Mouse (Mus musculus) yolk sac, embryonic 10.5 days (tissue): ENCODE results near the gene Prkca.
A peak's percentile ranks its signal among the peaks of the same experiment; 100 is the strongest.

Experiments
- DNase-seq: peaks from one replicate; pipeline ENCODE4 v3.0.0-alpha.2; 2017; ENCODE audit warnings: low spot score

Gene Prkca

GRCm38 (mm10) chr11:108297956-108298355 lies 45.8 kb downstream of the Prkca start:
- DNase-seq, result no peak

GRCm38 (mm10) chr11:108295373-108295772 lies 48.4 kb downstream of the Prkca start:
- DNase-seq, result no peak

- DNase-seq, result no peak
Observed at GRCm38 (mm10) chr11:108294305-108294813, 49.4 kb downstream of the Prkca start.

- DNase-seq, result no peak
Observed at GRCm38 (mm10) chr11:108293843-108294242, 49.9 kb downstream of the Prkca start.

- DNase-seq, result no peak
Observed at GRCm38 (mm10) chr11:108289192-108289591, 54.5 kb downstream of the Prkca start.

- DNase-seq, result no peak
Observed at GRCm38 (mm10) chr11:108287321-108287720, 56.4 kb downstream of the Prkca start.

- DNase-seq, result no peak
Observed at GRCm38 (mm10) chr11:108285046-108285445, 58.7 kb downstream of the Prkca start.

GRCm38 (mm10) chr11:108282850-108283459 lies 60.8 kb downstream of the Prkca start:
- DNase-seq, result no peak

GRCm38 (mm10) chr11:108279748-108280373 lies 63.9 kb downstream of the Prkca start:
- DNase-seq, result no peak

- DNase-seq, result no peak
Observed at GRCm38 (mm10) chr11:108277096-108277495, 66.6 kb downstream of the Prkca start.

- DNase-seq, result no peak
Observed at GRCm38 (mm10) chr11:108276148-108276547, 67.6 kb downstream of the Prkca start.

GRCm38 (mm10) chr11:108274046-108274445 lies 69.7 kb downstream of the Prkca start:
- no peak for DNase-seq

GRCm38 (mm10) chr11:108273415-108273965 lies 70.2 kb downstream of the Prkca start:
- no peak for DNase-seq

- DNase-seq, result no peak
Observed at GRCm38 (mm10) chr11:108272601-108273414, 70.9 kb downstream of the Prkca start.

- no peak for DNase-seq
Observed at GRCm38 (mm10) chr11:108271305-108271704, 72.4 kb downstream of the Prkca start.

- DNase-seq, result no peak
Observed at GRCm38 (mm10) chr11:108269516-108269915, 74.2 kb downstream of the Prkca start.

- no peak for DNase-seq
Observed at GRCm38 (mm10) chr11:108268421-108269322, 75.1 kb downstream of the Prkca start.

- no peak for DNase-seq
Observed at GRCm38 (mm10) chr11:108267825-108268224, 75.9 kb downstream of the Prkca start.

GRCm38 (mm10) chr11:108267066-108267465 lies 76.7 kb downstream of the Prkca start:
- DNase-seq, result no peak

- DNase-seq, result peak; percentile 38
Observed at GRCm38 (mm10) chr11:108263868-108264267, 79.9 kb downstream of the Prkca start.

- no peak for DNase-seq
Observed at GRCm38 (mm10) chr11:108263406-108263805, 80.3 kb downstream of the Prkca start.
